In genomic region chr8:123014429-123014828, GRCm38 (mm10) we compare ENCODE assay signal across 14 mouse cellular contexts. TPM values are rescaled to one million over a fixed set of nuclear protein-coding genes. Genes with fewer than 3 reads are reported as not detected.
A peak's percentile ranks its signal among the peaks of the same experiment; 100 is the strongest.
DNase-seq lines count a peak whose midpoint lies in the region; ATAC-seq lines count a peak whose summit lies in the region.
"Had no signal": no experiment of that assay in that cellular context is flagged by ENCODE, and none has a peak within 500 bp of the region (broad histone marks: within the 10 kb centered on the region; RNA-seq: fewer than 3 reads in every experiment).

No protein-coding gene starts in this region.

- no peaks in the 10 kb centered on the region for H3K27me3 ChIP-seq in heart, embryonic 11.5 days (ENCODE audit: control insufficient read depth, insufficient read depth, low read length)
- H3K27me3 ChIP-seq in forebrain, embryonic 15.5 days: no peaks in the 10 kb centered on the region
- H3K27me3 ChIP-seq: CH12.LX; neural tube, embryonic 12.5 days had no signal

- H3K4me3 ChIP-seq in heart, embryonic 11.5 days (ENCODE audit: low read depth, low read length): no peak overlapping the region
- no peak overlapping the region for H3K4me3 ChIP-seq in forebrain, embryonic 15.5 days
- H3K4me3 ChIP-seq: neural tube, embryonic 12.5 days had no signal

- WGBS in heart, embryonic 11.5 days (ENCODE audit: insufficient replicate concordance): 82% methylated on average over 7 of the region's 7 CpGs
- 72% methylated on average over 7 of the region's 7 CpGs for WGBS in forebrain, embryonic 15.5 days

- no peak overlapping the region for H3K4me2 ChIP-seq in heart, embryonic 11.5 days
- no peak overlapping the region for H3K4me2 ChIP-seq in forebrain, embryonic 15.5 days (replicated peaks)
- H3K4me2 ChIP-seq: neural tube, embryonic 12.5 days had no signal

- no peaks in the 10 kb centered on the region for H3K9me3 ChIP-seq in heart, embryonic 11.5 days (replicated peaks; ENCODE audit: control insufficient read depth, low read length)
- no peaks in the 10 kb centered on the region for H3K9me3 ChIP-seq in forebrain, embryonic 15.5 days
- H3K9me3 ChIP-seq: neural tube, embryonic 12.5 days had no signal

- H3K36me3 ChIP-seq in heart, embryonic 11.5 days (ENCODE audit: control insufficient read depth, insufficient read depth, low read length): peaks cover 2% of the 10 kb centered on the region; the same call in 1 of the 2 replicates
- H3K36me3 ChIP-seq in forebrain, embryonic 15.5 days: no peaks in the 10 kb centered on the region

- no peak for ATAC-seq in heart, embryonic 11.5 days (replicated peaks; ENCODE audit: insufficient number of reproducible peaks, low FRiP score, low TSS enrichment)
- ATAC-seq in megakaryocyte, adult 5-6 weeks (ENCODE audit: poor library complexity, severe bottlenecking): 0 out of 2 replicates have a peak, but pooled peaks have one; percentile 18
- no peak for ATAC-seq in forebrain, embryonic 15.5 days (replicated peaks)
- ATAC-seq: forebrain, postnatal 0 days had no signal

- H3K9ac ChIP-seq in heart, embryonic 11.5 days (ENCODE audit: low read depth, low read length): no peak overlapping the region
- H3K9ac ChIP-seq in forebrain, embryonic 15.5 days (replicated peaks): no peak overlapping the region
- H3K9ac ChIP-seq: forebrain, postnatal 0 days; neural tube, embryonic 12.5 days had no signal

- H3K4me1 ChIP-seq in heart, embryonic 11.5 days (ENCODE audit: control insufficient read depth, insufficient read depth, low read length): peaks cover 26% of the 10 kb centered on the region
- peaks cover 17% of the 10 kb centered on the region for H3K4me1 ChIP-seq in forebrain, embryonic 15.5 days

- no peak overlapping the region for H3K27ac ChIP-seq in heart, embryonic 11.5 days (ENCODE audit: low read depth, low read length)
- no peak overlapping the region for H3K27ac ChIP-seq in forebrain, embryonic 15.5 days (replicated peaks)
- H3K27ac ChIP-seq: neural tube, embryonic 12.5 days had no signal

- peak; percentile 37 for DNase-seq in adrenal gland, adult 2 months
- DNase-seq in adrenal gland, postnatal 36 days: no peak
- peak; percentile 84 for DNase-seq in heart, adult 11 months
- peak; percentile 24 for DNase-seq in right cerebral cortex, adult 18-20 months
- no peak for DNase-seq in right cerebral cortex, adult 2 months (ENCODE audit: low spot score in 2 of 2)
- DNase-seq: forebrain, postnatal 0 days; heart, postnatal 4 days; kidney, adult 8-10 months; lung, adult 2 months had no signal

RNA-seq across cellular contexts. Expression of gene Ankrd11, which starts 27.6 kb away (rescaled TPM):
- total RNA-seq in adrenal gland, adult 2 months (2021): 10 to 100 TPM; 65.4 to 86.9 TPM
- 54.8 and 88.0 TPM in 2 replicates for polyA plus RNA-seq in adrenal gland, adult 2 months (2012; rRNA removed)
- total RNA-seq in adrenal gland, postnatal 36 days (2021): 10 to 100 TPM; 80.6 to 81.1 TPM
- 49.5 and 51.3 TPM in 2 replicates for polyA plus RNA-seq in heart, embryonic 11.5 days (2014; fragmentation: Nextera tagmentation; extraction: Ambion mirVana)
- 86.2 and 87.9 TPM in 2 replicates for total RNA-seq in megakaryocyte, adult 5-6 weeks (2015)
- total RNA-seq in megakaryocyte, adult 5-6 weeks (2017): 90.5 and 102 TPM in 2 replicates
- polyA plus RNA-seq in forebrain, embryonic 15.5 days (2015; fragmentation: Nextera tagmentation; extraction: Ambion mirVana): 53.3 and 76.2 TPM in 2 replicates

RNA-seq across cellular contexts. Expression of gene Spg7, which starts 48.3 kb away (rescaled TPM):
- total RNA-seq in adrenal gland, adult 2 months (2021): 10 to 100 TPM; 78.4 to 80.1 TPM
- 246 and 255 TPM in 2 replicates for polyA plus RNA-seq in adrenal gland, adult 2 months (2012; rRNA removed)
- total RNA-seq in adrenal gland, postnatal 36 days (2021): 10 to 100 TPM; 82.4 to 92.7 TPM
- 48.7 and 49.4 TPM in 2 replicates for polyA plus RNA-seq in heart, embryonic 11.5 days (2014; fragmentation: Nextera tagmentation; extraction: Ambion mirVana)
- total RNA-seq in megakaryocyte, adult 5-6 weeks (2015): 39.2 and 40.0 TPM in 2 replicates
- 34.3 and 56.2 TPM in 2 replicates for total RNA-seq in megakaryocyte, adult 5-6 weeks (2017)
- polyA plus RNA-seq in forebrain, embryonic 15.5 days (2015; fragmentation: Nextera tagmentation; extraction: Ambion mirVana): 47.0 and 47.2 TPM in 2 replicates

Comparison
In these comparisons a context has a peak if more than half of its experiments do, and no peak if none do; other contexts are left out.
1. DNase-seq: peak in adrenal gland, adult 2 months (single experiment), heart, adult 11 months (single experiment) and right cerebral cortex, adult 18-20 months (single experiment); none in adrenal gland, postnatal 36 days (0 of 2) and right cerebral cortex, adult 2 months (0 of 2).